Mouse (Mus musculus): ENCODE results near the gene Snca. TPM values are rescaled to one million over a fixed set of nuclear protein-coding genes. Genes with fewer than 3 reads are reported as not detected.
A peak's percentile ranks its signal among the peaks of the same experiment; 100 is the strongest.

Snca gene
- total RNA-seq (2014; fragmentation: Nextera tagmentation) (25.2 and 35.8 TPM in 2 replicates), total RNA-seq (2017) (33.4 and 43.4 TPM in 2 replicates)

DNA sequence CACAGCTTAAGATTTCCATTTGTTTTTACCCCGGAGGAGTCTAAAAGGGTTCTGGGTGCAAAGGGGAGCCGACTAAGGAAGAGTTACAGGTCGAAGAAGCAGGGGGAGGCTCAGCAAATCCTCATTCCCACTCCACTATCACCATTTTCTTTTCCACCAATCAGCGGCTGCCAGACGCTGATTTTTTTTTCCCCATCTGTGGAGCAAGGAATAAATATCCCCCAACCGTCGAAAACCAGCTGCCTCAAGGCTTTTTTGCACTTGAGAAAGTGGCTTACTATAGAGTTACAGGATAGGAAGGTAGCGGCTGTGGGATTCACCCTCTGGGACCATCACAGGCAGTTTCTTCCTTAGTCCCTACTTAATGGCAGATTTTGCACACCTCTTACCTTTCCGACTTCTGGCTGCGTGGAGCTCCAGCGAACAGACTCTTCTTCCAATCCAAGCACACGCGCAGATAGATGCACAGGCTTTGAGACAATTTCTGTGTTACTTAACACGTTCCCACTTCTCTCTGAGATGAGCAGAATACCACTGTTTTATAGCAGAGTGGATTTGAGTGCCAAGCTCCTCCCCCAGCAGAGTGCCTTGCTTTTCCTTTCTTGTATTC, at the start of gene Snca:
TSS of gene Snca (minus strand) at position 574 of the 610 bp plus-strand sequence.
- ATAC-seq (replicated peaks; ENCODE audit: low FRiP score, low TSS enrichment, poor library complexity, severe bottlenecking): no peak

DNA sequence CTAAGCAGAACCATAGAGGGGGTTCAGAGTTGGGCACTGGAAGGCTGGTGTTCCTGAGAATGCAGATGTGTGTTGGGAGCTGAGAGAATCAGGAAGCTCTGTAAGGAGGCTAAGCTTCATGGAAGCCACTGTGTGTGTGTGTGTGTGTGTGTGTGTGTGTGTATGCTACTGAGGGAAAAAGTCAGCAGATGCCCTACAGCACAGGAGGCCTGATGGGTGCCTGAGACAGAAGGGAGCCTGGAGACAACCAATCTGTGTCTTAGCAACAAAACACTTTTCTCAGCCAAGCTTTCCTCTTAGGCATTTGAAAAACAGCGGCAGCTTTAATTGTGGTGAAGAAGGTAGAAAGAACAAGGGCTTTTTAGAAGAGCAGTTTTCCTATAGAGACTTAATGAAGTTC, 40.5 kb upstream of the Snca start:
- ATAC-seq (replicated peaks; ENCODE audit: low FRiP score, low TSS enrichment, poor library complexity, severe bottlenecking): no peak

GRCm38 (mm10) chr6:60856599-60856998, 26.9 kb upstream of the Snca start:
- no peak for ATAC-seq (replicated peaks; ENCODE audit: low FRiP score, low TSS enrichment, poor library complexity, severe bottlenecking)

GRCm38 (mm10) chr6:60851690-60852089, 22.0 kb upstream of the Snca start:
- ATAC-seq (replicated peaks; ENCODE audit: low FRiP score, low TSS enrichment, poor library complexity, severe bottlenecking): no peak

DNA sequence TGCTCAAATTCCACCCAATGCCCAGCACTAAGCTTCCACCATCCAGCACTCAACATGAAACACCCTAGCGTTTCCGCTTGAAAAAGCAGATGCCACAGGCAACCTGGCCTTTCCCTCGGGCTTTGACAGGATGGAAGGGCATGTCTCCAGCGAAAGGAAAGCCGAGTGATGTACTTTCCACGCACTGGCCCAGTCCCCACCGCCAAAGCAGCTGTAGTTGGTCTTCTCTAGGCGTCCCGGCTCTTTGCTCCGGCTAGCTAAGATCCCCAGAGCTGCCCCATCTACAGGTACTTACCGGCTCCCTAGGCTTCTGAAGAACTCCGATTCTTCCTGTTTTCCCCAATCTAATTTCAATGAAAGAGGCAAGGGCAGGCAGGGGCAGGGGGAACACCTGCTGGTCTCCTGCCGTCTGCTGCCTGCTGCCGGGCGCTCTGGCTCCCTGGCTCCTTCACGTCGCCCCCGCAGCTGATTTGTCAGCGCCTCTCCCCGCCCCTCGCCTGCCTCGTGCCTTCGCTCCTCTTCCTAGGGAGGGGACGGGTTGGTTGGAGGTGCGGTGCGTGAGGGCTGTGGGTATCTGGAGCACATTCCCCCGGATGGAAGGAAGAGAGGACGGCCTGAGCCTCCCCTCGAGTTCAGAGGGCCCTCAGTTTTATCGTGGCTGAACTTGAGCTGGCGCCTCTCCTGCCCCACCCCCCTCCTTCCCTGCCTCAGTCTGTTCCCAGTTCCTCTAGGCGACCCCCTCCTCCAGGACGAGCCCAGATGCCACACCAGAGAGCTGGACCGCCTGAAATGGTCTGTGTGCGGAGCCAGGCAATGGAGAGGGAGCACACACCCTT, 1.0 kb downstream of the Snca start:
- ATAC-seq (replicated peaks; ENCODE audit: low FRiP score, low TSS enrichment, poor library complexity, severe bottlenecking): peak; percentile 88

DNA sequence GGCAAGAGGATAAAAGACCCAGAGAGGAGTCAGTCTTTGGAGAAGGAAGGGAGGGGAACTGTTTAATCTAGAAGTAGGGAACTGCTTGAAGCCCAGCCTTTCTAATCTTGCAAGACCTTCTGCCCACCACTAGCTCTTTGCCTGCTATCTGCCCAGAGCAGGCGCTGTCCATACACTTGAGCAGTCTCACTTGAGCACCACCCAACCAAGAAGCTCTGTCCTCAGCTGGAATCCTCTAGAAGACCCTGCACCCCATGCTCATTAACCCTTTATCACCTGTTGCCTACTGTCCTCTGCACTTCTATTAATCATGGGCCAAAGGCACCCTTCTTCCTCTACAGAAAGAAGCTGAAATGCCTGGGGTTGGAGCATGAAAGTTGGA, 1.6 kb downstream of the Snca start:
- peak; percentile 89 for ATAC-seq (replicated peaks; ENCODE audit: low FRiP score, low TSS enrichment, poor library complexity, severe bottlenecking)

GRCm38 (mm10) chr6:60827290-60827689, 2.4 kb downstream of the Snca start:
- peak; percentile 37 for ATAC-seq (replicated peaks; ENCODE audit: low FRiP score, low TSS enrichment, poor library complexity, severe bottlenecking)

DNA sequence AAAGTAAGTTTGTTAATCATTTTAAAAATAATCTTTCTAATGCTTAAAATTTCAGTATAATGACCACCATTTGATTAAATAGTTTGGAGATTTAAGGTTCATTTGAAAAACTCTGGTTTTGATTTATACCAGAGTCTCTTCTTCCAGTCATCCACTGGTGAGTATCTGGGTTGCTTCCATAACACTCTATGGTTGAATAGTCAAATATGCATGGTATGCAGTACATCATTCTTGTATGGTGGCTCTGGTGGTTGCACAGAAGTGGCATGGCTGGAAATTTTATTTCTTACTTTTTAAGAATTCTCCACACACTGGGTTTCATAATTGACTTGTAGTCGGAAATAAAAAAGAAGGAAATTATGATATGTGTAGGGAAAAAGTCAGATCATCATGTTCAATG, 10.4 kb downstream of the Snca start:
- no peak for ATAC-seq (replicated peaks; ENCODE audit: low FRiP score, low TSS enrichment, poor library complexity, severe bottlenecking)

GRCm38 (mm10) chr6:60813516-60813915, 16.1 kb downstream of the Snca start:
- no peak for ATAC-seq (replicated peaks; ENCODE audit: low FRiP score, low TSS enrichment, poor library complexity, severe bottlenecking)

GRCm38 (mm10) chr6:60798266-60798665, 31.4 kb downstream of the Snca start:
- no peak for ATAC-seq (replicated peaks; ENCODE audit: low FRiP score, low TSS enrichment, poor library complexity, severe bottlenecking)

- ATAC-seq (replicated peaks; ENCODE audit: low FRiP score, low TSS enrichment, poor library complexity, severe bottlenecking): no peak
Measured at GRCm38 (mm10) chr6:60793659-60794365, 35.8 kb downstream of the Snca start.

DNA sequence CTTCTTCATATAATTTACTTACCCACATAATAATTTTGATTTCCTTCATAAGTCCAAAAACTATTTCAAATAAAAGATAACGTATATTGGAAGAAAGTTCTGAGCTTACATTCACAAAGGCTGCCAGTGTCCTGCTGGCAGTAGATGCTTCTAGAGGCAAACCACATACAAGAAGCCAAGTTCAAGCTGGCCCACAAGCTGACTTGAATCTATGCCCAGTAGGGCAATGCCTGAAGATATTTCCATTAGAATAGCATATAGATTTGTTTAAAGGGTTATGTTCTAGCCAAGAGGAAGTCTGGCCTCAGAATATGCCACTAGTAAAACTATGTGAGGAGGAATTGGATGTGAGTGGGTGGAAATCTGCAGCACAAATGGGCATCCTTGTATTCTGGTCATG, 42.7 kb downstream of the Snca start:
- no peak for ATAC-seq (replicated peaks; ENCODE audit: low FRiP score, low TSS enrichment, poor library complexity, severe bottlenecking)

GRCm38 (mm10) chr6:60771899-60772298, 57.8 kb downstream of the Snca start:
- no peak for ATAC-seq (replicated peaks; ENCODE audit: low FRiP score, low TSS enrichment, poor library complexity, severe bottlenecking)

DNA sequence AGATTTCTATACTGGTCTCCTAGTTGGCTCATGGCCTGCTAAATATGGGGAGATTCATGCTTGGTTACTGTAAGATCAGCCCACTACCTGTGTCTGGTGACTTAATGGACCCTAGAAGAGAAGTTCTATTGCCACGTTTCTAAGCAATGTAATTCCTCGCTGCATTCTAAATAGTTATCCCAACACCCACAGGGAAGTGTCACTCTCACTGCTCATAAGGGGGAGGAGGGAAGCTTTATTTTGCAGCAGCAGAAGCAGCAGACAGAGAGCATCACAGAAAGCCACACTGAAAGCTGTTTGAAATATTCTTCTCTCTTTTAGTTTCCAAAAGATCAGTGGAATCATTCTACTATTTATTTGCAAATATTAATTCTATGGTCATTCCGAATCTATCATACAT, 64.0 kb downstream of the Snca start:
- no peak for ATAC-seq (replicated peaks; ENCODE audit: low FRiP score, low TSS enrichment, poor library complexity, severe bottlenecking)

DNA sequence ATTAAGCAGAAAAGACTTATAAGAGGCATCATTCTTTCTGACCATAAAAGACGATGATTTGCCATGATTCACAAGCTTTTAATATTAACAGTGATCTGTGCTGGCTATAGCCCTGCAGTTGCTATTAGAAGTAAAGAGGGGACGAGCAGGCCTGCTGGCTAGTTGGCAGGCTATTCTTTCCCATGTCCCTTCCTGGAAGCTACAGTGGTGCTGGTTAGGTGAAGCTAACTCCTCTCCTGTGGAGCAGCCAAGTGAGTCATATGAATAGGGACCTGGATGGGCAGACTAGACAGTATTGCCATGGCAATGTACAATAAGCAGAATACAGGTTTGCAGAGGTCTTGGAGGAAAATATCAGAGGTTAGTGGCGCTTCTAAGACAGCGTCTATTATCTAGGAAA, 66.8 kb downstream of the Snca start:
- no peak for ATAC-seq (replicated peaks; ENCODE audit: low FRiP score, low TSS enrichment, poor library complexity, severe bottlenecking)

DNA sequence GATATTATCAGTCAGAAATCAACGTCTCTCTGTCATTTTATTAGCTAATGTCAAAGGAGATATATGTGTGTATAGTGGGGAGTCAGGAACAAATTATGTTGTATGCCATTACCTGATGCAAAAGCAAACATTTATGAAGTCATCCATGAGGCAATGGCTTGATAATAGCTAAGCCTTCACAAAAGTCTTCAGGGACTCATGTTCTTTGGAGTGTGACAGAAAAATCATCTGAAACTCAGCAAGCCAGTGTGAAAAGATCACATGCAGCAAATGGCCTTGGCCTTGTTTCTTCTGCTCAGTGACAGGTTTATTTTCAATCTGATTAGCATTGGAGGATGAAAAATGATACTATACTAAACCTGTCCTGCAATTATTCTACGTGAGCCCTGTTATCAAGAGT, 67.9 kb downstream of the Snca start:
- ATAC-seq (replicated peaks; ENCODE audit: low FRiP score, low TSS enrichment, poor library complexity, severe bottlenecking): no peak

DNA sequence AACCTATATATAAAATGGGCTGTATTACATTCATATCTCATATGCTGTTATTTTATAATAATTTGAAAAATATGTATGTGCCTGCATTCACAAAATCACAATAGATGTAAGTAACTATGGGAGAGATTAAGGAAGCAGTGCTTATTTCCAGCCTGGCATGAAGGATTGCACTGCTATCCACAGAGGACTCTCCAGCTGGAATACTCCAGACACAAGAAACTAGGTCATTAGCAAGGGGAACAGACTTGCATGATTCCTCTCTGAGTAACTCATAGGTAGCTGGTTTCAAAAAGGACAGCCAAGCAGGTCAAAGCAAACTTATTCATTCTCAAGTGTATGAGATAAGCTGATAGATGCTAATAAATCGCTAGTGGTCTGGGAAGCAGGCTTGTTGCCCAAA, 74.7 kb downstream of the Snca start:
- no peak for ATAC-seq (replicated peaks; ENCODE audit: low FRiP score, low TSS enrichment, poor library complexity, severe bottlenecking)

- ATAC-seq (replicated peaks; ENCODE audit: low FRiP score, low TSS enrichment, poor library complexity, severe bottlenecking): no peak
Measured at GRCm38 (mm10) chr6:60745965-60746364, 83.7 kb downstream of the Snca start.

DNA sequence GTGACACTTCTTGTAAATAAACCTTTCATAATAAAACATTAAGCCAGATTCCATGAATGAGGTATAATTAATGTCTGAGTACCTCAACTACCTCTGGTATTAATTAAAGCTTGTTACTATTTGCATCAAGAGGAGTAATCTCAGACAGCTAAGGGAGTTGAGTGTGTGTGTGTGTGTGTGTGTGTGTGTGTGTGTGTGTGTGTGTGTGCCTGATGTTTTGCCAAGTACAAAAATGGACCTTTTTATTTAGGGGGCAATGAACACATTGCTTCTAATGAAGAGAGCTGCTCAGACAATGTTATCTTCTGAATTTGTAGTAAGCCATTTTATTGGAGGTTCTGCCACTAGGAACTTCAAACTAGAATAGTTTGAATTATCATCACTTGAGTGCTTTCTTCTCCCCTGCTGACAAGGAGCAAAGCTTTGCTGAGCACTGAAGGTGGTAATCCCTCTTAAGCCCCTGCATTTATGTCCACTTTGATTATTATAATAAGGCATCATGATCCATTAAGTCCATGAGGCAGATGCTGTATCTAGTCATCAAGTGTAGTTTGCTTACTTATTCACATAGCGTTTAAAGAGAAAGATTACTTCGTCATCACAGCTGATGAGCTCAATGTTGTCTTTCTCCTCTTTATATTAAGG, 88.1 kb downstream of the Snca start:
- ATAC-seq (replicated peaks; ENCODE audit: low FRiP score, low TSS enrichment, poor library complexity, severe bottlenecking): no peak

DNA sequence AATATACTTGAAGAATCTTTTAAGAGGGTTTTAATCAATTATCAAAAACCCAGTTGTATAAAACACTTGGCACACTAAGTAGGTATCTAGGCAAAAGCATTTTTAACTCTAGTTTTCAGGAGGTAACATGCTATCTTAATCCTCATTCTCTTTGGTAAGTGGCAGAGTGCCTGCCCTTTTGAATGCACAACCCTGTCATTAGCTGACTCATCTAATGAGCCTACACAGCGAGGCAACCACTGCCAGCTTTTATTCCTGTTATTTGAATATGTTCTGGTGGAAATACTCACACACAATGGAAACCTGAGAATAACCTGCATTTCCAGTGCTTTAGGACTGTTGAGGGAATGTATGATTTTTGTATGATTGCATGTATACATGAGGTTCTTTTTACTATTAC, 89.9 kb downstream of the Snca start:
- ATAC-seq (replicated peaks; ENCODE audit: low FRiP score, low TSS enrichment, poor library complexity, severe bottlenecking): no peak
